Mouse (Mus musculus) embryonic fibroblast, embryonic 13.5 days (primary cell): ENCODE measurements around the gene Elf5.

Experiments
- CTCF ChIP-seq: IDR thresholded peaks from 2 replicates; pipeline ENCODE4 v1.5.1; 2011; ENCODE audit warnings: mild to moderate bottlenecking, control low read depth, low read length, moderate library complexity, borderline replicate concordance; ENCODE audit not compliant: insufficient read depth
- POLR2A ChIP-seq: IDR thresholded peaks from 2 replicates; pipeline ENCODE4 v1.6.1; 2011; ENCODE audit warnings: low read depth, mild to moderate bottlenecking, control low read depth, low read length, moderate library complexity

DNA sequence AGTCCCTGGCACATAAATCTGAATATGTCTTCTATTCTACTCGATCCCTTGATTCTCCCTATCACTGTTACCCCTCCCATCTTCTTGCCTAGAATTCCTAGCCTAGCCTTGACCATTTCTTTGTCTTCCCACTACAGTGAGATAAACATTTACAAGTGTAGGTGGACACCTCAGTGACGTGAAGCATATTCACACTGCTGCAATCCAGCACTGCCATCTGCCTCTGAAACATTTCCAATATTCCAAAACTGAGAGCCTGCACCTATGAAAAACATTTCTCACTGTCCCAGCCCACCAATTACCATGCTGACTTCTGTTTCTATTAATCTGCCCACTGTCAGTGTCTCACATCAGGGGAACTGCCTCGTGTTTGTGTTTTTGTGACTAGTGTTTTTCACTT, 5.2 kb upstream of the Elf5 start:
- TF ChIP-seq POLR2A, result no peak
- TF ChIP-seq CTCF, result no peak
